Mouse (Mus musculus): ENCODE results near the gene Fn1. TPM values are rescaled to one million over a fixed set of nuclear protein-coding genes. Genes with fewer than 3 reads are reported as not detected.

Gene Fn1
- polyA plus RNA-seq, 1 experiment, result 3,197 TPM

- H3K27ac ChIP-seq (ENCODE audit: insufficient read depth, low read length), result no peak overlapping the region
- no peak for TF ChIP-seq CTCF (IDR thresholded peaks at IDR 0.05; ENCODE audit: borderline replicate concordance, insufficient read depth, low read length)
- no peak; the same call in 1 of the 2 replicates for TF ChIP-seq POLR2A (IDR thresholded peaks at IDR 0.05; ENCODE audit: low read depth, low read length)
- H3K4me1 ChIP-seq (ENCODE audit: control insufficient read depth, insufficient read depth, low read length), result 0 out of 2 replicates have a peak, but pooled peaks cover 4% of the 10 kb centered on the region
- H3K4me3 ChIP-seq (ENCODE audit: insufficient read depth, low read length), result no peak overlapping the region
Observed at GRCm38 (mm10) chr1:71636665-71637064, 16.3 kb downstream of the Fn1 start.

- Histone ChIP-seq H3K4me1 (ENCODE audit: control insufficient read depth, insufficient read depth, low read length) (0 out of 2 replicates have a peak, but pooled peaks cover 4% of the 10 kb centered on the region), H3K27ac (ENCODE audit: insufficient read depth, low read length) (no peak overlapping the region), H3K4me3 (ENCODE audit: insufficient read depth, low read length) (no peak overlapping the region)
- TF ChIP-seq CTCF (IDR thresholded peaks at IDR 0.05; ENCODE audit: borderline replicate concordance, insufficient read depth, low read length) (no peak), POLR2A (IDR thresholded peaks at IDR 0.05; ENCODE audit: low read depth, low read length) (no peak)
Observed at GRCm38 (mm10) chr1:71636116-71636515, 16.9 kb downstream of the Fn1 start.

- Histone ChIP-seq H3K4me1 (ENCODE audit: control insufficient read depth, insufficient read depth, low read length) (0 out of 2 replicates have a peak, but pooled peaks cover 4% of the 10 kb centered on the region), H3K27ac (ENCODE audit: insufficient read depth, low read length) (no peak overlapping the region), H3K4me3 (ENCODE audit: insufficient read depth, low read length) (no peak overlapping the region)
- TF ChIP-seq CTCF (IDR thresholded peaks at IDR 0.05; ENCODE audit: borderline replicate concordance, insufficient read depth, low read length), result no peak
- no peak for TF ChIP-seq POLR2A (IDR thresholded peaks at IDR 0.05; ENCODE audit: low read depth, low read length)
Observed at GRCm38 (mm10) chr1:71635101-71636014, 17.6 kb downstream of the Fn1 start.

GRCm38 (mm10) chr1:71634471-71634981, 18.5 kb downstream of the Fn1 start:
- Histone ChIP-seq H3K27ac (ENCODE audit: insufficient read depth, low read length) (no peak overlapping the region), H3K4me3 (ENCODE audit: insufficient read depth, low read length) (no peak overlapping the region), H3K4me1 (ENCODE audit: control insufficient read depth, insufficient read depth, low read length) (0 out of 2 replicates have a peak, but pooled peaks cover 4% of the 10 kb centered on the region)
- TF ChIP-seq CTCF (IDR thresholded peaks at IDR 0.05; ENCODE audit: borderline replicate concordance, insufficient read depth, low read length) (no peak), POLR2A (IDR thresholded peaks at IDR 0.05; ENCODE audit: low read depth, low read length) (no peak)

GRCm38 (mm10) chr1:71632387-71632786, 20.6 kb downstream of the Fn1 start:
- Histone ChIP-seq H3K4me3 (ENCODE audit: insufficient read depth, low read length) (no peak overlapping the region), H3K4me1 (ENCODE audit: control insufficient read depth, insufficient read depth, low read length) (no peaks in the 10 kb centered on the region), H3K27ac (ENCODE audit: insufficient read depth, low read length) (no peak overlapping the region)
- TF ChIP-seq CTCF (IDR thresholded peaks at IDR 0.05; ENCODE audit: borderline replicate concordance, insufficient read depth, low read length) (no peak), POLR2A (IDR thresholded peaks at IDR 0.05; ENCODE audit: low read depth, low read length) (no peak)

GRCm38 (mm10) chr1:71631811-71632210, 21.2 kb downstream of the Fn1 start:
- no peak overlapping the region for H3K27ac ChIP-seq (ENCODE audit: insufficient read depth, low read length)
- H3K4me3 ChIP-seq (ENCODE audit: insufficient read depth, low read length), result no peak overlapping the region
- TF ChIP-seq CTCF (IDR thresholded peaks at IDR 0.05; ENCODE audit: borderline replicate concordance, insufficient read depth, low read length) (no peak), POLR2A (IDR thresholded peaks at IDR 0.05; ENCODE audit: low read depth, low read length) (no peak)
- no peaks in the 10 kb centered on the region for H3K4me1 ChIP-seq (ENCODE audit: control insufficient read depth, insufficient read depth, low read length)

- Histone ChIP-seq H3K4me1 (ENCODE audit: control insufficient read depth, insufficient read depth, low read length) (no peaks in the 10 kb centered on the region), H3K27ac (ENCODE audit: insufficient read depth, low read length) (0 out of 2 replicates have a peak overlapping the region, but pooled peaks have one; percentile 7), H3K4me3 (ENCODE audit: insufficient read depth, low read length) (no peak overlapping the region)
- TF ChIP-seq CTCF (IDR thresholded peaks at IDR 0.05; ENCODE audit: borderline replicate concordance, insufficient read depth, low read length) (no peak), POLR2A (IDR thresholded peaks at IDR 0.05; ENCODE audit: low read depth, low read length) (no peak)
Observed at GRCm38 (mm10) chr1:71630243-71630642, 22.8 kb downstream of the Fn1 start.

GRCm38 (mm10) chr1:71623625-71624024, 29.4 kb downstream of the Fn1 start:
- Histone ChIP-seq H3K4me3 (ENCODE audit: insufficient read depth, low read length) (no peak overlapping the region), H3K27ac (ENCODE audit: insufficient read depth, low read length) (no peak overlapping the region), H3K4me1 (ENCODE audit: control insufficient read depth, insufficient read depth, low read length) (no peaks in the 10 kb centered on the region; the same call in 1 of the 2 replicates)
- TF ChIP-seq POLR2A (IDR thresholded peaks at IDR 0.05; ENCODE audit: low read depth, low read length), result no peak
- no peak for TF ChIP-seq CTCF (IDR thresholded peaks at IDR 0.05; ENCODE audit: borderline replicate concordance, insufficient read depth, low read length)

- Histone ChIP-seq H3K4me3 (ENCODE audit: insufficient read depth, low read length) (no peak overlapping the region), H3K4me1 (ENCODE audit: control insufficient read depth, insufficient read depth, low read length) (no peaks in the 10 kb centered on the region; the same call in 1 of the 2 replicates), H3K27ac (ENCODE audit: insufficient read depth, low read length) (no peak overlapping the region)
- TF ChIP-seq CTCF (IDR thresholded peaks at IDR 0.05; ENCODE audit: borderline replicate concordance, insufficient read depth, low read length), result no peak
- TF ChIP-seq POLR2A (IDR thresholded peaks at IDR 0.05; ENCODE audit: low read depth, low read length), result no peak
Observed at GRCm38 (mm10) chr1:71621526-71621925, 31.5 kb downstream of the Fn1 start.
